Mouse (Mus musculus) embryonic fibroblast, embryonic 13.5 days (primary cell): Measurements from ENCODE around the gene Prrg4.

Experiments
- CTCF ChIP-seq: IDR thresholded peaks from 2 replicates; pipeline ENCODE4 v1.5.1; 2011; ENCODE audit warnings: mild to moderate bottlenecking, control low read depth, low read length, moderate library complexity, borderline replicate concordance; ENCODE audit not compliant: insufficient read depth
- POLR2A ChIP-seq: IDR thresholded peaks from 2 replicates; pipeline ENCODE4 v1.6.1; 2011; ENCODE audit warnings: low read depth, mild to moderate bottlenecking, control low read depth, low read length, moderate library complexity

DNA sequence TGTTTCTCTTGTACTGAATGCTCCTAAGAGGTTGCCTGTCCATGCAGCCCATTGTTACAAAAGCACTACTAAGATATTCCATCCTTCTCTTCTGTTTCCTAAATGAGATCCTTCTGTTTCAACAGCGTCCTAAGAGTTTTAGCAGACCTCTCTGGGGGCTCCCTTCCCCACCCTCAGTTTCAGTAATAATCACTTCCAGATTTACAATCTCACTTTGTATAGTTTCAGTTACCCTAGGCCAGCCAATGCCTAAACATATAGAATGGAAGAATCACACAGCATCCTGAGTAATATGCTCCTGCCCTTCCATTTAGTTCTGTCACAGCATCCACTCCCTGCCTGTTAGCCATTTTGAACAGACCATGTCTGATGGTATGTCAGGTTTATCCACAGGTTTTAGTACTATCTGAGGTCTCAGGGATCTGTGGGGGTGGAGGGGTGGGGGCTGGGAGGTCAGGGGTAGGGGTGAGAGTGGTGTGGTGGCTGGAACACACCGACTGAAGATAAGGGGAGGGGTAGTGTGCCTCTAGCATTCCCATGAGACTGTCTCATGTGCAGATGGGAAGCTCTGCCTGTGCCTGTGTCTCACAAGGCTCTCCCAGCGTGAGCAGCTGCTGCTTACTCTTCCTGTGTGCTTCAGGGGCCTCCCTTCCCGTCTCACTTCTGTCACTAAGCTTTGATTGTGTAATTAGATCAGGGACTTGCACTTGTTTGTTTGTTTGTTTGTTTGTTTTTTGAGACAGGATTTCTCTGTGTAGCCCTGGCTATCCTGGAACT, 2.9 kb downstream of the Prrg4 start:
- TF ChIP-seq POLR2A (no peak), CTCF (no peak)
